Mouse (Mus musculus): ENCODE results near the gene Ccdc170. TPM values are rescaled to one million over a fixed set of nuclear protein-coding genes. Genes with fewer than 3 reads are reported as not detected.
A peak's percentile ranks its signal among the peaks of the same experiment; 100 is the strongest.
"Not testable (repeated sequence)": the region's sequence is repeated elsewhere in the genome, so short reads cannot be mapped to it uniquely, and the experiment has no call there.

Ccdc170 gene
- under 1 TPM; 0.33 to 0.43 TPM for total RNA-seq (2021)
- long read RNA-seq, experiment 1, result 0 reads
- long read RNA-seq, experiment 2, result 0 reads

GRCm38 (mm10) chr10:4482355-4482754 lies at the start of gene Ccdc170:
Gene Ccdc170, plus strand, starts transcription at chr10:4482502.
- peak; percentile 9 for DNase-seq

GRCm38 (mm10) chr10:4432996-4433755 lies 49.1 kb upstream of the Ccdc170 start:
- DNase-seq, result no peak

GRCm38 (mm10) chr10:4433871-4434270 lies 48.4 kb upstream of the Ccdc170 start:
- not testable (repeated sequence) for DNase-seq

GRCm38 (mm10) chr10:4435416-4435815 lies 46.9 kb upstream of the Ccdc170 start:
- no peak for DNase-seq

DNA sequence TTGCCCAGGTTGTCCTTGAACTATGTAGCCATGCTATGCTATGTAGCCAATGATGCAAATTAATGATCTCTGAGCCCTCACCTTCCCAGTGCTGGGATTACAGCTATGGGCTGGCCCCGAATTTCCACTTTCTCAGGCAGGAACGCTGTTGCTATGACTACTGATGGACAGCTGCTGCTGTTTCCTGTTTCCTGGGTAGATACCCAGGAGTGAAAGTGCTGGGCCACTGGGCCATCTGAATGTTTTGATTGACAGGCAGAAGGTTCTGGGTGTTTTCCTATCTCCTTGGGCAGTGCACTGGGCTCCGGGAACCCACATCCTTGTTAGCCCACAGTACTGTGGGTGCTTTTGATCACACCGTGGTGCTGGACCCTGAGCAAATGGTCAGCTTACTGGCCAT lies 25.9 kb upstream of the Ccdc170 start:
- no peak for DNase-seq

- DNase-seq, result no peak
Observed at GRCm38 (mm10) chr10:4460201-4460600, 22.1 kb upstream of the Ccdc170 start.

GRCm38 (mm10) chr10:4465799-4466198 lies 16.5 kb upstream of the Ccdc170 start:
- DNase-seq, result no peak

GRCm38 (mm10) chr10:4469406-4469805 lies 12.9 kb upstream of the Ccdc170 start:
- no peak for DNase-seq

DNA sequence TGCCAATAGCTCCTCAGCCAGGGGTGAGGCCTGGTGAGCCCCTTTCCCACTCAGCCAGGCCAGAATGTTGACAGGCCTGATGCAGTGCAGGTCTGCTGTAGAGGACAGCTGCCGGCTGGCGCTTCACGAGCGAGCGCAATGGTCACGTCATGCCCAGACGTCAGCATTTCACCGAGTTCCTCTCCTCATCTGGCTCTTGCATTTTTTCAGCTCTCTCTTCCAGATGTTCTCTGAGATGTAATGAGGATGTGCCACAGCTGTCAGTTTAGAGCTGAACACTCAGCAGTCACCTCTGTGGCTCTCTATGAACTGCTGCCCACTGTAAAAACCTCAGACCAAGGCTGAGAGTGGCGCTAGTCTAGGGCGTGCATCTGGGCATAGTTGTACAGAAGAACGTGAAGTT lies 8.7 kb upstream of the Ccdc170 start:
- no peak for DNase-seq

DNA sequence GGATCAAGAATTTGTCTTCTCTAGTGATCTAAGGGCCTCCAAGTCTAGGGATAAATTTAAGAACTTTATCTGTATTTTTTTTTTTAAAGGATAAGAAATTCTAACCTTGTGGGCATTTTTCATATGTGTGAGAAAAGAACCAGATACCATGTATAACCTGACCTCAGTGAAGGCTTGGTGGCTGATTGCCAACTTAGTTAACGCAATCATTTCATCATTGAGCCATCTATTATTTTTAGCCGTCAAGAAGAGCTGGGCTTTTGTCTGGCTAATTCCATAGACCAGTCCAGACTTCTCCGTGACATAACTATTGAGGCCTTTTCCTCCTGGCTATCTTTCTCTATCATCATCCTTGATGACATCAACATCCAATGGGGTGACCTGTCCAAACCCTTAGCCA lies 6.9 kb upstream of the Ccdc170 start:
- DNase-seq, result no peak

DNA sequence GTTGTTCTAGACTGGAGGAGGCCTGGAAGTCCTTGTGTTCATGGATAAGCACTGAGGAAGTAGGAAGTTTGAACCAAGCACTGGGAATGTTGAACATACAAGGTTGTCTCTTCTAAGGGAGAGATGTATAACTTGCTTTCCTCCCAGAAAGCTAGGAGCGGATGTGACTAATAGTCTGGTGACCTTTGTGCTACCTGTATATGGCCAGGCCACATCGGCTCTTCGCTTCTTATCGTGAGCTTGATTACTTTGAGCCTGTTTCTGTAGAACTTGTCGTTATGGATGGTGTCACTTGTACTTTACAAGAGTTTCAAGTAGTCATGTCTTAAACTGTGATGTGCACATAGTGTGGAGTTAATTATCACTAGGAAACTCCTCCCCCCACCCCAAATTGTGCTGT lies 5.7 kb upstream of the Ccdc170 start:
- no peak for DNase-seq

GRCm38 (mm10) chr10:4480929-4481328 lies 1.4 kb upstream of the Ccdc170 start:
- no peak for DNase-seq

DNA sequence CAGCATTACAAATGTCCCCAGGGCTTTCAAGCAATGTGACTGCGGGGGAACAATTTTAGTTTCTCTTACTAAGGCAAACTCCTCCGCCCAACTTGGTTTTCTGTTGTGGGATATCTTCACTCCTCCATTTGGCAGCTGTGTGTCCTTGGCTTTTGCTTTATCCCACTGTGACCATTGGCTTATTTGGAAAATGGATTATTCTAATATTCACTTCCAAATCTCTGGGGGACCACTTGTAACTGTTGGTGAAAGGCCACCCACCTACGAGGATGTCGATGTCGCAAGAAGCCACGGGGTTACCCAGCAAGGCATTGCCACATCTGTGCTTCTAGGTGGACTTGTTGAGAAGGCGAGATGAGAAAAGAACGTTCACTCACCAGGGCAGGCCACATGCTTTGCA lies 607 bp upstream of the Ccdc170 start:
- peak; percentile 11 for DNase-seq

- DNase-seq, result no peak
Observed at GRCm38 (mm10) chr10:4483848-4484247, 1.5 kb downstream of the Ccdc170 start.

DNA sequence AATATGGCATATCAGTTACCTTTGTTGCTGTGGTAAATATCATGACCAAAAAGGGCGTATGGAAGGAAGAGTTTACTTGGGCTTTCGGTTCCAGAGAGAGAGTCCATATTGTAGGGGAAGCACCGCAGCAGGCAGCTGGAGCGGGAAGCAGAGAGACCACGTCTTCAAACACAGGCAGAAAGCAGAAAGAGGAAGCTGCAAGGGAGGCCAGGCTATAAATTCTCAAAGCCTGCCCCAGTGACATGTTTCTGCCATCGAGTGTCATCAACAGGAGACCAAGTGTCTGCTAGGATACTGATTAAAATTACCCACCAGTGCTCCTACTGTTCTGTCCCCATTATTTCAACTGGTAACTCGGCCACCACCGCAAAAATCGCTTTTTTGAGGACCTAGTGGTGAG lies 2.7 kb downstream of the Ccdc170 start:
- no peak for DNase-seq

DNA sequence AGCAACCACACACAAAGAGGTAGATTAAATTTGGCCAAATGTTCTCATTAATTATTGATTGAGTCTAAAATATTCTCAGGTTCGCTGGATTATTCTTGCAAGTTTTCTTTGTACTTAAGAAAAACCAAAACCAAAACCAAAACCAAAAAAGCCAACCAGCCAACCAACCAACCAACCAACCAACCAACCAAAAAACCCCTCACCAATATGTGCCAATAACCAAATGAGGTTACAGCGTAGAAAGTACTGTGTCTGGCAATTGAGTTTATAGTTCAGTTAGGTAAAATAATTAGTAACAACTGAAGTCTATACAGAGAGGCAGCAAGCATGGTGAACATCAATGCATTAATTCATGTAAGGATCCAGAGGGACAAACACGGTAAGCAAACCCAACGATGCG lies 7.6 kb downstream of the Ccdc170 start:
- DNase-seq, result no peak

GRCm38 (mm10) chr10:4491281-4491680 lies 9.0 kb downstream of the Ccdc170 start:
- no peak for DNase-seq

DNA sequence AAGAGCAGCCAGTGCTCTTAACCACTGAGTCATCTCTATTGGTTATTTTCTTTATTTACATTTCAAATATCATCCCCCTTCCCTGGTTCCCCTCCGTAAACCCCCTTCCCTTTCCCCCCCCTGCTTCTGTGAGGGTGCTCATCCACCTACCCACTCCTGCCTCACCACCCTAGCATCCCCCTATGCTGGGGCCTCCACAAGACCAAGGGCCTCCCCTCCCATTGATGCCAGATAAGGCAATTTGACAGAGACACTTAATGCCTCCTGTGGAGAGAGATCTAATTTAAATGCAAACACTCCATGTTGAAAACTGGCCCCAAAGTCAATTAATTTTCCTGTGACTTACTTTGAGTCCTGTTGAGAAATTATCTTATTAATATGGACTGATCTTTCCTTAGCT lies 9.7 kb downstream of the Ccdc170 start:
- no peak for DNase-seq

DNA sequence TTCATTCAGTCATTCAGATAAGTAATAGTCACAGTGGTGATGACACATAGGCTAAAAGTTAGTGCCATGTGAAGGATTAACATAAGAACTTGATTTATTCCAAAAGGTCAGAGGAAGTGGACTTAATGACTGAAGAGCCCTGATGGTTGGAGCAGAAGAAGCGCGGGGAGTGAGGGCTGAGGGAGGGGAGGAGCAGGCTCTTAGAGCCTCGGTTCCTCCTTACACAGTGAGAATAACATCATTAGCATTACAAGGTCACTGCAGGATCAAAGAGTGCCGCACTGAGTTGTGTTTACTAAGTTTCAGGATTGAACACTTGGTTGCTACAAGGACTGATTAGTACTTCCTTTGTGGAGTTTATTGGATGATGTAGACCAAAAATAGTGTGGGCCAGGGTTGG lies 10.6 kb downstream of the Ccdc170 start:
- no peak for DNase-seq

GRCm38 (mm10) chr10:4503251-4503650 lies 20.9 kb downstream of the Ccdc170 start:
- DNase-seq, result no peak

- no peak for DNase-seq
Observed at GRCm38 (mm10) chr10:4512725-4513124, 30.4 kb downstream of the Ccdc170 start.

DNA sequence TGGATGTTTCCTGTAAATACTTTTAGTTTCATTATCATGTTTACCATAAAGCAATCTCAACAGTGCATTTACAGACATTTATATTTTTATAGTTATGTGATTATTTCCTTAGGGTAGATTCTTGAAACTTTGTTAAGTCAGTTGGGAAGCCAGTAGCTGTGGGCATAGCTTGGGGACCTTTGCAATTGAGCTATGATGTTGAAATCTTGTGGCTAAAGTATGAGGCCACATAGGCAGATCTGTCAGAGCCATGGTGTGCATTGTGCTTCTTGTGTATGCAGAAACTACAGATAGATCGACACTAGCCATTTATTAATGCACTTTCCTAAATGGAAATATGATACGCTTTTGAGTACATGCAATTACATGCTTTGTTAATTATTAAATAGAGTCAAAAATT lies 35.3 kb downstream of the Ccdc170 start:
- no peak for DNase-seq

DNA sequence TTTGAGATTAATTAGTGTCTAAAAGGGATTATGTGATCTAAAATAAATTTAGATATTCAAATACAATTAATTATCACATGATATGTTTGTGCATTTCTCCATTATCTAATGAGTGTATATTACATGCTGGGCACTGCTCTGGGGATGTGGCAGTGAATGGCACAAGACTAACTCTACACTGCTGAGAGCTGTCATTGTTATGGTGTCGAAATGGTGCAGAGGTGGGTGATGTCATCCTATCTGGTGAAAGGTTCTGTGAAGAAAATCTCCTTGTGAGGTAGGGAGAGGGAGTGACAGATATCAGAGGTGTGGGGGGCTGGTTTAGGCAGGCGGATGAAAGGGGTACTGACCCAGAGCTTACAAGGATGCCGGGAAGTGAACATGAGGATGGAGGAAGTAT lies 37.3 kb downstream of the Ccdc170 start:
- DNase-seq, result no peak

DNA sequence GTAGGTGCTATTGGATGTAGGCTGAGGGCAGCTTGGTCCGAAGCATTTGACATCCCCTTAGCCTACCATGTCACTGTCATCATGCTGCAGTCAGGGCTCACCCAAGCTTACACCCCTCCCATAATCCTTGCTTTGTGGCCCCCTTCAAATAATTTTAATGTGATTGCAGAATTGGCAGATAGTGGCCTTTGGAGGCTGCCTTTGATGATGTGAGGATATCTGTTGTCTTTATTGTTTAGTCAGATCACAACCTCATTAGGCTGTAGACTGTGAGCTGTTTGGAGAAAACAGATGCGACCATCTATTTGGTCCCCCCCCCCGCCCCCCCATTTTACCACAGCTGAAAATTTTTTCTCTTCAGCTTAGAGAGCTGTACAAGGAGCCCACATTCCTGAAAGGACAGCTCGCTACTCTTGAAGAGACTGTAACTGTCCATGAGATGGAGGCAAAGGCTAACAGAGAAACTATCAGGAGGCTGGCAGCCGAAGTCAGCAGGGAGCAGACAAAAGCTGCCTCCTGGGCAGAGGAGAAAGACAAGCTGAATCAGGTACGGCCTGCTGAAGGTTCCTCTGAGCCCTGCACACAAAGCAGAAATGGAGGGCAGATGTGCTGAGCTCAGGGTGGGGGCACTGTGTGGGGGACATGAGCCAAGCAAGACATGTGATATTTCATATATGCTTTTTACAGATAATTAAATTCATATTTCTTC lies 38.2 kb downstream of the Ccdc170 start:
- DNase-seq, result no peak
